Mouse (Mus musculus) frontal cortex, postnatal 25 days (tissue): ENCODE measurements around the gene Shd.
A peak's percentile ranks its signal among the peaks of the same experiment; 100 is the strongest.

ENCODE experiments used
- DNase-seq, 2 experiments: peaks; one replicate each; pipeline ENCODE4 v3.0.0; 2022; ENCODE audit warnings: low spot score in 2 of 2

Shd gene

GRCm38 (mm10) chr17:56007444-56008355, 37.4 kb downstream of the Shd start:
- no peak for DNase-seq

GRCm38 (mm10) chr17:56008356-56009087, 38.3 kb downstream of the Shd start:
- DNase-seq: peak; percentile 80 to 89

GRCm38 (mm10) chr17:56009088-56009961, 39.1 kb downstream of the Shd start:
- peak; percentile 80 to 84 for DNase-seq

GRCm38 (mm10) chr17:56009962-56010240, 39.6 kb downstream of the Shd start:
- no peak for DNase-seq

- DNase-seq: no peak
Observed at GRCm38 (mm10) chr17:56010255-56010654, 40.0 kb downstream of the Shd start.

GRCm38 (mm10) chr17:56010681-56011080, 40.4 kb downstream of the Shd start:
- DNase-seq: peak; percentile 68 to 70

GRCm38 (mm10) chr17:56011441-56011840, 41.2 kb downstream of the Shd start:
- DNase-seq: no peak

GRCm38 (mm10) chr17:56015293-56015692, 45.0 kb downstream of the Shd start:
- no peak for DNase-seq

- no peak for DNase-seq
Observed at GRCm38 (mm10) chr17:56016382-56016781, 46.1 kb downstream of the Shd start.

GRCm38 (mm10) chr17:56016793-56017785, 46.8 kb downstream of the Shd start:
- DNase-seq: no peak

GRCm38 (mm10) chr17:56017848-56018247, 47.6 kb downstream of the Shd start:
- no peak for DNase-seq

- no peak for DNase-seq
Observed at GRCm38 (mm10) chr17:56018347-56019131, 48.3 kb downstream of the Shd start.

GRCm38 (mm10) chr17:56020400-56021084, 50.3 kb downstream of the Shd start:
- DNase-seq: no peak

GRCm38 (mm10) chr17:56021161-56021910, 51.1 kb downstream of the Shd start:
- DNase-seq: no peak

GRCm38 (mm10) chr17:56022131-56022988, 52.1 kb downstream of the Shd start:
- no peak for DNase-seq

GRCm38 (mm10) chr17:56022989-56023290, 52.7 kb downstream of the Shd start:
- no peak for DNase-seq

GRCm38 (mm10) chr17:56023386-56023785, 53.1 kb downstream of the Shd start:
- no peak for DNase-seq

GRCm38 (mm10) chr17:56024476-56024875, 54.2 kb downstream of the Shd start:
- DNase-seq: no peak
